Mouse (Mus musculus): ENCODE measurements around the gene Gm10681.
"Not testable (repeated sequence)": the region's sequence is repeated elsewhere in the genome, so short reads cannot be mapped to it uniquely, and the experiment has no call there.

The Gm10681 gene

DNA sequence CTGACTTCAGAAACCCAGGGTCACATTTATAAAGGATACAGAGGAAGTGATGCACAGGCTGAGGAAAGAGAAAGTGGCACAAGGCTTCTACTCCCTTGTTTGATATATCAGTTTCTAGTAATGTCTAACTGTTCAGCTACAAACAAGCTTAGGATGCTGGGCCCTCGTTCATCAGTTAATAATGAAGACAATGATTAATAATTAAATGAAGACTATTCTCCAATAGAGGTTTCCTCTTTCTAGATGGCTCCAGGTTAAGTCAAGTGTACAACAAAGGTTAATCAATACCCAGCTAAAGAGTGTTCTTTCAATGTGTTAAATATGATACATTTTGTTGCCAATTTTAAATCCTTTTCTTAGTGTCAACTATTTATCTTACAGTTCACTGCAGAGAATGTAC, 78.2 kb downstream of the Gm10681 start, which contains the start of gene Hsd3b4:
Hsd3b4 (minus strand) TSS at position 101 of the 400 bp plus-strand sequence.
- not testable (repeated sequence) for DNase-seq (ENCODE audit: low spot score)

DNA sequence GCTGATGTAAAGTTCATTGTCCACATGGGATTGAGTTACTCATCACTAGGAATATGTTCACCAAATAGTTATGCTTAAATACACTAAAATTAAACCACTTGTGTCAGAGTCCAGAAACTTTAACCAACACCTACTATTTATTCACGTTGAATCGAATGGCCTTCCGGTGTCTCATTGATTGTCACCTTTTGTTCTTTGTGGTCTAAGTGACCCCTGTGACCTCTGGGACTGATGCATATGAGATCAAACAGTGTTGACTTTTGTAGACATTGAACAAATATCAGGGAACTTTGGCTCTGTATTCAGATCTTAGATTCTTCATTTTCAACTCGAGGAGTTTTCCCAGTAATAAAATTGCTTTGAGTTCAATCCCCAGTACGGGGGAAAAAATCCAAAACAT, 81.4 kb downstream of the Gm10681 start:
- not testable (repeated sequence) for DNase-seq (ENCODE audit: low spot score)
